ENCODE assay signal across 12 mouse cellular contexts in the genomic region with DNA sequence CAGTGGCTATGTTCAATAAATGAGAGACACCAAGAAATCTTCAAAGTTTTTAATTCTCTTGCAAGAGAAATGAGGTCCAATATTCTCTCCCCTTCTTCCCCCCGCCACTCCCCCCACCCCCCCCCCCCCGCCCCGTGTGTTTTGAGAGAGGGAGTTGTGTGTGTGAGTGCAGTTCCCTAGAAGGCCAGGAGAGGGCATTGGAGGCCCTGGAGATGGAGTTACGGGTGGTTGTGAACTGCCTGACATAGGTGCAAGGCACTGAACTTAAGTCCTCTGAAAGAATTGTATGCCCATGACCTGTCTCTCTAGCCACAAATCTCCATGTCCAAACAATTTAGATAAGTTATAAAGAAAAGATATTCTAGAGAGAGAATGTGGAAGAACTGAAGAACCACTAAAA. TPM values are rescaled to one million over a fixed set of nuclear protein-coding genes. Genes with fewer than 3 reads are reported as not detected.
A peak's percentile ranks its signal among the peaks of the same experiment; 100 is the strongest.
DNase-seq lines count a peak whose midpoint lies in the region; ATAC-seq and TF ChIP-seq lines count a peak whose summit lies in the region.
"Had no signal": no experiment of that assay in that cellular context is flagged by ENCODE, and none has a peak within 500 bp of the region (broad histone marks: within the 10 kb centered on the region; RNA-seq: fewer than 3 reads in every experiment).

No protein-coding gene starts in this region.

- no peak overlapping the region for H3K4me3 ChIP-seq in intestine, postnatal 0 days (ENCODE audit: low read depth, low read length)
- H3K4me3 ChIP-seq in intestine, embryonic 16.5 days (ENCODE audit: low read length), result no peak overlapping the region
- H3K4me3 ChIP-seq: embryonic facial prominence, embryonic 15.5 days; heart, embryonic 10.5 days; limb, embryonic 15.5 days; midbrain, embryonic 15.5 days had no signal

- peak; percentile 35 for TF ChIP-seq CTCF in intestine, postnatal 0 days (IDR thresholded peaks at IDR 0.05; ENCODE audit: low read depth)

- H3K27ac ChIP-seq in intestine, postnatal 0 days (ENCODE audit: low read depth, low read length), result no peak overlapping the region
- no peak overlapping the region for H3K27ac ChIP-seq in intestine, embryonic 16.5 days (ENCODE audit: low read length)
- H3K27ac ChIP-seq: embryonic facial prominence, embryonic 15.5 days; heart, embryonic 10.5 days; limb, embryonic 15.5 days; midbrain, embryonic 15.5 days had no signal

- H3K27me3 ChIP-seq in intestine, postnatal 0 days (replicated peaks; ENCODE audit: control insufficient read depth, insufficient read depth, low read length), result no peaks in the 10 kb centered on the region
- no peaks in the 10 kb centered on the region for H3K27me3 ChIP-seq in intestine, embryonic 16.5 days (replicated peaks; ENCODE audit: control insufficient read depth, insufficient read depth, low read length)
- H3K27me3 ChIP-seq: embryonic facial prominence, embryonic 15.5 days; limb, embryonic 15.5 days; midbrain, embryonic 15.5 days had no signal

- H3K9ac ChIP-seq in intestine, postnatal 0 days (ENCODE audit: low read depth, low read length), result no peak overlapping the region
- no peak overlapping the region for H3K9ac ChIP-seq in intestine, embryonic 16.5 days (ENCODE audit: low read depth, low read length)
- H3K9ac ChIP-seq: embryonic facial prominence, embryonic 15.5 days; limb, embryonic 15.5 days; midbrain, embryonic 15.5 days had no signal

- WGBS in intestine, postnatal 0 days, result 60% methylated on average over 2 of the region's 4 CpGs
- WGBS in intestine, embryonic 16.5 days, result 44% methylated on average over 3 of the region's 4 CpGs

- H3K36me3 ChIP-seq in intestine, postnatal 0 days (ENCODE audit: control insufficient read depth, insufficient read depth), result no peaks in the 10 kb centered on the region
- no peaks in the 10 kb centered on the region for H3K36me3 ChIP-seq in intestine, embryonic 16.5 days (ENCODE audit: control insufficient read depth, insufficient read depth, low read length)
- H3K36me3 ChIP-seq: embryonic facial prominence, embryonic 15.5 days; heart, embryonic 10.5 days; limb, embryonic 15.5 days; midbrain, embryonic 15.5 days had no signal

- DNase-seq in retina, postnatal 1 day, result peak; percentile 41
- DNase-seq in retina, embryonic 14.5 days (ENCODE audit: low spot score), result no peak
- peak; percentile 74 for DNase-seq in ZHBTc4 (ENCODE audit: low read depth, low spot score)
- DNase-seq in thymus, postnatal 0 days (ENCODE audit: low spot score), result peak; percentile 29
- DNase-seq in left cerebral cortex, postnatal 14 days (ENCODE audit: low spot score in 2 of 2), result no peak
- DNase-seq in left cerebral cortex, postnatal 10 days (ENCODE audit: extremely low spot score in 1 of 2, low spot score in 2 of 2), result no peak

- intact Hi-C loops in left cerebral cortex, postnatal 14 days (cut with DNase I), result loop anchor here (10.0 kb wide), 1 partner anchor 865 kb away; no protein-coding TSS in a partner anchor
- intact Hi-C loops in left cerebral cortex, postnatal 10 days (cut with DNase I), result loop anchor here (10.0 kb wide), 2 partner anchors 775 to 865 kb away; no protein-coding TSS in a partner anchor

- no peak overlapping the region for H3K4me2 ChIP-seq in intestine, postnatal 0 days (replicated peaks; ENCODE audit: low read depth)
- H3K4me2 ChIP-seq in intestine, embryonic 16.5 days (ENCODE audit: low read depth, low read length), result no peak overlapping the region
- H3K4me2 ChIP-seq: embryonic facial prominence, embryonic 15.5 days; limb, embryonic 15.5 days; midbrain, embryonic 15.5 days had no signal

- no peaks in the 10 kb centered on the region for H3K4me1 ChIP-seq in intestine, postnatal 0 days (replicated peaks; ENCODE audit: control insufficient read depth, insufficient read depth, low read length)
- no peaks in the 10 kb centered on the region for H3K4me1 ChIP-seq in intestine, embryonic 16.5 days (ENCODE audit: control insufficient read depth, insufficient read depth, low read length)
- H3K4me1 ChIP-seq: embryonic facial prominence, embryonic 15.5 days; heart, embryonic 10.5 days; limb, embryonic 15.5 days; midbrain, embryonic 15.5 days had no signal

- no peaks in the 10 kb centered on the region for H3K9me3 ChIP-seq in intestine, postnatal 0 days (ENCODE audit: control insufficient read depth)
- no peaks in the 10 kb centered on the region for H3K9me3 ChIP-seq in intestine, embryonic 16.5 days (ENCODE audit: control insufficient read depth, low read length)
- H3K9me3 ChIP-seq: embryonic facial prominence, embryonic 15.5 days; heart, embryonic 10.5 days; limb, embryonic 15.5 days; midbrain, embryonic 15.5 days had no signal

- ATAC-seq in intestine, postnatal 0 days, result no peak
- no peak for ATAC-seq in intestine, embryonic 16.5 days
- ATAC-seq: midbrain, embryonic 15.5 days had no signal

RNA-seq across cellular contexts. Expression of a gene that starts 7.0 kb away (rescaled TPM):
- polyA plus RNA-seq in intestine, postnatal 0 days (2015; fragmentation: Nextera tagmentation; extraction: Ambion mirVana), result 46.7 and 47.1 TPM in 2 replicates
- polyA plus RNA-seq in intestine, embryonic 16.5 days (2015; fragmentation: Nextera tagmentation; extraction: Ambion mirVana), result 65.1 and 66.2 TPM in 2 replicates
- 93.7 and 109 TPM in 2 replicates for polyA plus RNA-seq in thymus, postnatal 0 days (2015; fragmentation: Nextera tagmentation; extraction: Ambion mirVana)
- 10 to 100 TPM; 70.2 to 72.7 TPM for total RNA-seq in left cerebral cortex, postnatal 14 days (2021)
- 10 to 100 TPM; 56.0 to 73.4 TPM for total RNA-seq in left cerebral cortex, postnatal 10 days (2021)

Comparison
In these comparisons a context has a peak if more than half of its experiments do, and no peak if none do; other contexts are left out.
1. DNase-seq: peak in retina, postnatal 1 day (single experiment), ZHBTc4 (single experiment) and thymus, postnatal 0 days (single experiment); none in retina, embryonic 14.5 days (single experiment), left cerebral cortex, postnatal 14 days (0 of 2) and left cerebral cortex, postnatal 10 days (0 of 2).